Mouse (Mus musculus) heart, embryonic 12.5 days (tissue): Measurements from ENCODE around the gene Vmac. TPM values are rescaled to one million over a fixed set of nuclear protein-coding genes. Genes with fewer than 3 reads are reported as not detected.

ENCODE experiments used
- polyA plus RNA-seq: library from polyadenylated mRNA; unstranded; fragments of >200 nt; fragmentation: Nextera tagmentation; extraction: Ambion mirVana; gene quantifications from 2 replicates; pipeline ENCODE4 v1.2.1, GENCODE M21; 2016

Gene Vmac
- polyA plus RNA-seq, 1 experiment from 2014 or later, result 12.1 TPM

Other genes with a start within 250 kb of the Vmac start
- gene Ptprs, start 241.5 kb downstream of the Vmac start, polyA plus RNA-seq, result 86.8 and 90.2 TPM in 2 replicates
- not detected in 2 replicates for gene Znrf4, start 205.6 kb downstream of the Vmac start, polyA plus RNA-seq
- 0.35 and 0.40 TPM in 2 replicates for gene Gm20219, start 163.6 kb downstream of the Vmac start, polyA plus RNA-seq
- gene Safb2, start 133.4 kb downstream of the Vmac start, polyA plus RNA-seq, result 61.1 and 61.2 TPM in 2 replicates
- 93.1 and 101 TPM in 2 replicates for gene Safb, start 133.2 kb downstream of the Vmac start, polyA plus RNA-seq
- gene 2410015M20Rik, start 108.3 kb downstream of the Vmac start, polyA plus RNA-seq, result 253 and 282 TPM in 2 replicates
- gene Rpl36, start 104.6 kb downstream of the Vmac start, polyA plus RNA-seq, result 1,231 and 1,273 TPM in 2 replicates
- gene Lonp1, start 91.1 kb downstream of the Vmac start, polyA plus RNA-seq, result 66.2 and 67.3 TPM in 2 replicates
- 0.28 and 0.42 TPM in 2 replicates for gene Catsperd, start 89.9 kb downstream of the Vmac start, polyA plus RNA-seq
- 63.2 and 64.5 TPM in 2 replicates for gene Ranbp3, start 44.7 kb downstream of the Vmac start, polyA plus RNA-seq
- gene Ndufa11, start 255 bp downstream of the Vmac start, polyA plus RNA-seq, result 638 and 663 TPM in 2 replicates
- 7.5 and 9.0 TPM in 2 replicates for gene Nrtn, start 39.5 kb upstream of the Vmac start, polyA plus RNA-seq
- gene Dus3l, start 46.7 kb upstream of the Vmac start, polyA plus RNA-seq, result 33.3 and 34.8 TPM in 2 replicates
- gene Prr22, start 52.2 kb upstream of the Vmac start, polyA plus RNA-seq, result 1.0 and 1.4 TPM in 2 replicates
- 3.8 and 4.4 TPM in 2 replicates for gene Rfx2, start 113.0 kb upstream of the Vmac start, polyA plus RNA-seq
- not detected in 2 replicates for gene Acsbg2, start 156.4 kb upstream of the Vmac start, polyA plus RNA-seq
- 0.33 and 0.36 TPM in 2 replicates for gene 1700061G19Rik, start 157.5 kb upstream of the Vmac start, polyA plus RNA-seq
- 45.3 and 50.6 TPM in 2 replicates for gene Mllt1, start 217.4 kb upstream of the Vmac start, polyA plus RNA-seq